Mouse (Mus musculus) spleen, postnatal 4 days (tissue): ENCODE data around the gene Scarb1.

ENCODE experiments used
- DNase-seq, 2 experiments: peaks; one replicate each; pipeline ENCODE4 v3.0.0; 2022; ENCODE audit warnings: low spot score in 2 of 2

Gene Scarb1

DNA sequence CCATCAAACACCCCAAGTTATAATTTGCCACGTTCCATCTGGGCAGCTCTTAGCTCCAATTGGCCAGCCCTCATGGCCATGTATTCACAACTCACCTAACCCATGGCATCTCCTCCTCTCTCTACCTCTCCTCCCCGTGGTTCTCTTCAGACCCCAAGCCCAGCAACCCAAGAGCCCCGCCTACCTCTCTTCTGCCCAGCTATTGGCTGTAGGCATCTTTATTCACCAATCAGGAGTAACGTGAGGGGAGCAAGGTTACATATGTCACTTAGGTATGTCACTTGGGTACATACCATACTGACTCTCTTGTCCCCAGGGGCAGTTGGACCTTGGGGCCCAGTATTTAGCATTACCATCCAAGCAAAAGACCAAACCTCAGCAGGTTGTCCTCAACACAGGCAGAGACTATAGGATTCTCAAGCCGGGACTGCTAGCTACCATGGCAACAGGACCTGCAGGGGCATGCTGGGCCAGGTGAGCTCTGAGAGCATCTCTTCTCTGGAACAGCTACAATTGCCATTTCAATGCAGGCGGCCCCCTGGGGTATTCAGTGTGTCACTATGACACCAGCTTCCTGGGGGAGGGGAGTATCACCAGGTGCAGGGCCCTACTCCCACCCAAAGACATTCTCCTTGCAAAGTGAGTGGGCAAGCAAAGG lies 100.6 kb downstream of the Scarb1 start:
- DNase-seq = no peak

- no peak for DNase-seq
Measured at GRCm38 (mm10) chr5:125235874-125236273, 105.0 kb downstream of the Scarb1 start.

GRCm38 (mm10) chr5:125235398-125235797 lies 105.5 kb downstream of the Scarb1 start:
- DNase-seq = no peak

DNA sequence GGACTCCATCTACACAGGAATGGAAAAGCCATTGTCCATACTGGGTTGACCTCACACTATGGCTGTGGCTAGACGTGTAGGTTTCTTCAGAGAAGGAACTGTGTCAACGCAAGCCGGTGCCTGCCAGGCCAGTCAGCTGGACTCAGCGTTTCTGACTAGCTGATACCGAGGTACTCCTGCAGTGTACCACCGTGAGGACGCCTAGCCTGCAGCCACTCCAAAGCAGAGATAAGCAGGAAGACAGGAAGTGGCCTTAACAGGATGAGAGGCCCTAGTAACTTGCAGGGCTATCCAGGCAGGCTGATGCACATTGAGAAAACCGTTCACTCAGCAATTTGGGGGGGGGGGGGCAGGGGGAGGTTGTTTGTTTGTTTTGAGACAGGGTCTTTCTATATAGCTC lies 106.5 kb downstream of the Scarb1 start:
- no peak for DNase-seq

DNA sequence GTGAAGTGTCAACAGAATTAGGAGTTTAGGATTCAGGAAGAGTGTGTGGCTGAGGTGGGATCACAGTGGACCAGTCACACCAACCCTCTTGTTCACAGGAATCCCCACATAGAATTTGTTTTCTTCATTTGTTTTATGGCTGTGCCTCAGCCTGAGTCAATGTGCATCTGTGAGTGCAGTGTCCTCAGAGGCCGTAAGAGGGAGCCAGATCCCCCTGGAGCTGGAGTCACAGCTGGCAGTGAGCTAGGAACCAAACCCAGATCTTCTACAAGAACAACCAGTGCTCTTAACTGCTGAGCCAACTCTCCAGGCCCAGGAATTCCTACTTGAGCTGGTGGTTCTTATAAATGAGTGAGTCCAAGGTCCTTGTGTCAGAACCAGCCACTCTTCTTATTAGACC lies 107.4 kb downstream of the Scarb1 start:
- DNase-seq = no peak

- no peak for DNase-seq
Measured at GRCm38 (mm10) chr5:125232443-125232979, 108.4 kb downstream of the Scarb1 start.

DNA sequence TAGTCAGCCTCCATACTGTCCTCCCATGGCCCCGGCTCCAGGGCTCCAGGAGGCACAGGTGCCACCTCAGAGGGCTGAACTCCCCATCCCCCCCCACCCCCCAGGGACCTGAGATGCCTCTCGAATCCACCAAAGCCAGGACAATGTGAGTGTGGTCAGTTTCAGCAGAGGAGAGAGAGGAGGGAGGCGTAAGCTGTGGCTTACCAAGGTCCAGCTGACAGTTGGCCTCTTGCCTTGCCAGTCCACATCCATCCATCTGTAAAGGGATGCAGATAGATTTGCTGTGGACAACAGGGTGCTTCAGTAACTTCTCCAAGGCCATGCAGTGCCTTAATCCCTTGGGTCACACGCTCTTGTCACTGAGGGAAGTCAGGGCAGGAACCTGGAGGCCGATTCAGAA lies 110.4 kb downstream of the Scarb1 start:
- no peak for DNase-seq

GRCm38 (mm10) chr5:125229097-125229496 lies 111.8 kb downstream of the Scarb1 start:
- DNase-seq = no peak

GRCm38 (mm10) chr5:125227699-125228098 lies 113.2 kb downstream of the Scarb1 start:
- DNase-seq = no peak
